Mouse (Mus musculus) ES-CJ7 (cell line): Measurements from ENCODE around the gene Fbxw16.
"Not testable (repeated sequence)": the region's sequence is repeated elsewhere in the genome, so short reads cannot be mapped to it uniquely, and the experiment has no call there.

Experiments used
- DNase-seq: peaks from one replicate; pipeline ENCODE4 v3.0.0; 2011; ENCODE audit warnings: low read depth, low spot score

The Fbxw16 gene

DNA sequence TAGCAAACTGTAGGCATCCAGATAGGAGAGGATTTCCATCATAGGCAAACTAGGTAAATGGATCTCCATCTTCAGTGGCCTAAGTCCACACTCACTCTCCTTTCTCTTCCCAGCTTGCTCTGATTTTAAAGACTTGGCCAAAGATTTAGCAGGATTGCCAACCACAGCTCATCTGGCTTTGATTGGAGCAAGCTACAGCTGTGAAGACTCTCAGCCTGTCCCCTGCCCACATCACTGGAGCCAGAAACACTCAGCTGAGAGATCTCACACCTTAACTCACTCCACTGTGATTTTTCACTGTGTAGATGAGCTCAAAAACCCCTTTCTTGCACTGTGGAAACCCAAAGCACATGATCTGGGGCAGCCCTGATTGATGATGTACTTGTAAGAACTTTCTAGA is at the start of gene Fbxw16:
TSS of gene Fbxw16 (minus strand) at position 101 of the 400 bp plus-strand sequence.
- DNase-seq = no peak

DNA sequence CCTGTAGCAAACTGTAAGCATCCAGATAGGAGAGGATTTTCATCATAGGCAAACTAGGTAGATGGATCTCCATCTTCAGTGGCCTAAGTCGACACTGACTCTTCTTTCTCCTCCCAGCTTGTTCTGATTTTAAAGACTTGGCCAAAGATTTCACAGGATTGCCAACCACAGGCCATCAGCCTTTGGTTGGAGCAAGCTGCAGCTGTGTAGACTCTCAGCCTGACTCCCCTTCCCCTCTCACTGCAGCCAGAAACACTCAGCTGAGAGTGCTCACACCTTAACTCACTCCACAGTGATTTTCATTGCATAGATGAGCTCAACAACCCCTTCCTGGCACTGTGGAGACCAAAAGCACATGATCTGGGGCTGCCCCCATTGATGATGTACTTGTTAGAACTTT is 46.8 kb upstream of the Fbxw16 start, which contains the start of gene Fbxw19:
TSS of gene Fbxw19 (minus strand) at position 101 of the 400 bp plus-strand sequence.
- not testable (repeated sequence) for DNase-seq

DNA sequence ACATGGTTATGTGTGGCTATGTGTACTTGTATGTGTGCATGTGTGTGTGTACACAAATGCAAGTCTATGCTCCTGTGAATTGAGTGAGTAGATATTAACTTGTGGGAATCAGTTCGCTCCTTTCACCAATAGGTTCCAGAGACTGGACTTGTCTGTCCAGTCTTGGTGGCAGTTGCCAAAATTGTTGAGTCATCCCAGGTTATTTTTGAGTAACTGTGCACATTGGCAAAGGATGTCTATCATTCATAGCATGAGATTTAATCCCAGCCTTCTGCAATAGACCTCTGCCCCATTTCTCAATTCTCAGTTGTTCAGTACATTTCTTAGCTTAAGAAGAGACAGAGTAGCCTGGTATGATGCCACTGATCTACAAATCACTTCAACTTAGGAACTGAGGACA is 16.0 kb downstream of the Fbxw16 start:
- no peak for DNase-seq

DNA sequence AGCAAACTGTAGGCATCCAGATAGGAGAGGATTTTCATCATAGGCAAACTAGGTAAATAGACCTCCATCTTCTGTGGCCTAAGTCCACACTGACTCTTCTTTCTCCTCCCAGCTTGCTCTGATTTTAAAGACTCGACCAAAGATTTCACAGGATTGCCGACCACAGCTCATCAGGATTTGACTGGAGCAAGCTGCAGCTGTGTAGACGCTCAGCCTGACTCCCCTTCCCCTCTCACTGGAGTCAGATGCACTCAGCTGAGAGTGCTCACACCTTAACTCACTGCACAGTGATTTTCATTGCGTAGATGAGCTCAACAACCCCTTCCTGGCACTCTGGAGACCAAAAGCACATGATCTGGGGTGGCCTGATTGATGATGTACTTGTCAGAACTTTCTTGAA is 44.7 kb downstream of the Fbxw16 start, which contains the start of gene Fbxw22:
TSS of gene Fbxw22 (minus strand) at position 101 of the 400 bp plus-strand sequence.
- not testable (repeated sequence) for DNase-seq
